Mouse (Mus musculus): ENCODE results near the gene 1810009A15Rik.

DNA sequence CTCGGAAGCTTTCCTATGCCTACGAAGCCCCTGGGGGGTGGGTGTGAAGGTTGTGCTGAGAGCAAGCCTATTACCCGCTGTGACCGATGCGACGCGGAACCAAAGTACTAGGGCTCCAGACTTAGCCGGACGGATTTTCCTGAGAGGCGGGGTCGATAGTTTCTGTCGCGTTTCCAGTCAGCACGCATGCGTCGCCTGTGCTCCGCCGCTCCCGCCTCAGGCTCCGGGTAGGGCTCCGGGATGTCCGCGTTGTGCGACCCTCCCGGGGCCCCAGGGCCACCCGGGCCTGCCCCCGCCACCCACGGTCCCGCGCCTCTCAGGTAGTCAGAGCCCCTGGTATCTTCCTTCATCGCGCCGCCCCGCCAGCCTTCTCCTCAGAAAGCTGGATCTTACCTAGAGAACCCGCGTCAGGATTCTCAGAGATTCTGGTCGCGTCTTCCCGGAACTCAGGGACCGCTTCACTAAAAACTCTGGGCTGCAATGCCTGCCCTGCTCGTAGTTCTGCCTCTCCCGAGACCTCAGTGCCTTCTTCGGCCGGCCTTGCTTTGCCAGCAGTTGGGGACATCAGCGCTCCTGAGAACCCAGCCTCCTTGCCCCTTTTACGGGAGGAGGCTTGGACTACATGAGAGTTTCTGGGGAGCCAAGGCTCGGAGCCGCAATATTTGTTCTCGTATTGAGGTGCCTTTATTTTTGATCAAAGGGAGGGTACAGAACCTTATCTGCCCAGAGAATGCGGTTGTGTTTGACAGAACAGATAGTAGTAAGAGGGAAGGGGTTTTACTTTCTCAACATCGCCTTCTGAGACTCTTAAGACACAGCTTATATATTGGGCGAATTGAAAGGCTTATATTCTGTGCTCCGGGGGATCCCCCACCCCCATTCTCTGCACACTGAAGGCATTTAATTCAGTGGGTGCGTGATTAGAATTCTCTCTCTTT, 4.4 kb downstream of the 1810009A15Rik start, which contains the start of gene Ints5:
- TF ChIP-seq CTCF (IDR thresholded peaks at IDR 0.05; ENCODE audit: low read depth) (no peak), EP300 (optimal IDR thresholded peaks at IDR 0.05) (no peak)

Measured in stomach, postnatal 0 days (tissue).